Mouse (Mus musculus) cerebellum, postnatal 14 days (tissue): ENCODE results near the gene Usp32.
A peak's percentile ranks its signal among the peaks of the same experiment; 100 is the strongest.
"Not testable (repeated sequence)": the region's sequence is repeated elsewhere in the genome, so short reads cannot be mapped to it uniquely, and the experiment has no call there.

Experiments
- DNase-seq, 2 experiments: peaks; one replicate each; pipeline ENCODE4 v3.0.0; 2021; ENCODE audit warnings: mixed read lengths in 2 of 2

The Usp32 gene

GRCm38 (mm10) chr11:85139581-85140540, at the start of gene Usp32:
Usp32 (minus strand) TSS chr11:85140161.
- peak; percentile 96 to 98 for DNase-seq

GRCm38 (mm10) chr11:85189110-85189509, 49.1 kb upstream of the Usp32 start:
- no peak for DNase-seq

DNA sequence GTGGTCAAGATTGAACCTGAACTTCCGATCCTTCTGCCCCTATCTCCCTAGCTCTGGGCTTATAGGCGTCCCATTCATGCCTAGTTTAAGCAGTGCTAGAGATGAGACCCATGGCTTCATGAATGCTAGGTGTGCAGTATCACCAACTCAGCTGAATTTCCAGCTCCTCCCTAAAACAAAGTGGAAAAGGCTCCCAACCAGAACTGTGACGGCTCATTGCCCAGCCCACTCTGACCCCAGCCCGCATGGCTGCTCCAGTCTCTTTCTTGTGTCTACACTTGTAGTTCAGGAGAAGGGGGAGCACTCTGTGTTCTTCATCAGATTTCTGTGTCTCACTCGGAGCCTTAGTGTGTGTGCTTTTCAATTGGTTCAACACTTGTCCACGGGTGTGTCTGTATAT, 44.9 kb upstream of the Usp32 start:
- DNase-seq: no peak

GRCm38 (mm10) chr11:85184082-85184481, 44.1 kb upstream of the Usp32 start:
- peak; percentile 59 to 78 for DNase-seq

GRCm38 (mm10) chr11:85183284-85183779, 43.4 kb upstream of the Usp32 start:
- peak; percentile 33 to 67 for DNase-seq

GRCm38 (mm10) chr11:85182617-85183283, 42.8 kb upstream of the Usp32 start:
- peak; percentile 84 to 89 for DNase-seq

GRCm38 (mm10) chr11:85178413-85178812, 38.5 kb upstream of the Usp32 start:
- DNase-seq: no peak

- DNase-seq: no peak
Measured at GRCm38 (mm10) chr11:85177761-85178160, 37.8 kb upstream of the Usp32 start.

- DNase-seq: no peak
Measured at GRCm38 (mm10) chr11:85175941-85176340, 36.0 kb upstream of the Usp32 start.

DNA sequence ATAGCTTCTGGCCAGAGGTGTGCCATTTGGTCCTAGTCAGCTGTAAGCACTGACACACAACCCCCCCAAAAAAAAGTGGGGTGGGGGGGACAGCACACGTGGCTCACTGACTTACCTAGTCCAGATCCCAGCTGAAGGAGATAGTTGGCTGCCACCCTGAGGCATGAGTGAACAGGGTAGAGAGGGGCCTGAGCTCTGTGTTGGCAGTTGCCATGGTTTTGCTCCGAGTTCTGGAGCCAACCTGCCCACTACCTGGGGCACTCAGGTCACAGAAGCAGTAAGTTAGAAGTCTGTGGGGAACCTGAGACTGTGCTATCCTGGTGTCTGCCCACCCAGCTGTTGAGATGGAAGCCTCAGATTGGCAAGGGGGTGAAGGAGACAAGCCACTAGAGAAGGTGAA, 30.9 kb upstream of the Usp32 start:
- DNase-seq: no peak

GRCm38 (mm10) chr11:85170058-85170740, 30.2 kb upstream of the Usp32 start, which contains the start of gene 1700125H20Rik:
1700125H20Rik (plus strand) TSS chr11:85170404.
- DNase-seq: peak; percentile 93 to 98

DNA sequence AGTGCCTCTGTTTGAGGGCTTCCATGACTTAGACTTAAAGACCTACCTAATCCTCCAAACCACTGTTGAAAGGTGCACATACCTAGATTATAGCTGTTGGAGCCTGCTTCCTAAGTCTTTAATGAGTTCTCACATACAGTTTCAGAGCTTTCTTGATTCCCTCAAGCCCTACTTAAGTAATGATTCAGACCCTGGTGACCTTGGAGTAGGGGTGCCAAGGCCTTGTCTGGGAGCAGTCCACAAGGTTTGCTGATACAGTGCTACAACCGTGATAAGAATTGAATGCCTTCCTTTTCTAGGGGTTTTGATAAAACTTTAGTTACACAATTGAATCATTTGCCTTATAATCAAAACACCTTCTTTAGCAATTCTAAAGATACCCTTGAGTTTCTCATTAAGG, 27.5 kb upstream of the Usp32 start:
- DNase-seq: no peak

DNA sequence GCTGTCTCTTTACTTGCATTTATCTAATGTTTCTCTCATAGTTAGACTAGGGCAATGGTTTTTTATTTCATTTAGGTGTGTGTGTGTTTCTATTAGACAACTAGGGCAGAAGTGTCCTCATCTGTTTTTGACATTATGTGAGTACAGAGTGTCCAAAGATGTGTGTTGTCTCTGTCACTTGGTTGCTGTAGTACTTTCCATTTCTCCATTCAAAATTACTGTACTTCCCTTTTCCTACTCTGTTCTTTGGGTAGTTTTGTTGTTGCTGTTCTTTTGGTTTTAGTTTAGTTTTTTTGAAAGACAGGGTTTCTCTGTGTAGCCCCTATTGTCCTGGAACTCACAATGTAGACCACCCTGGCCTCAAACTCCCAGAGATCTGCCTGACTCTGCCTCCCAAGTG, 24.4 kb upstream of the Usp32 start:
- no peak for DNase-seq

GRCm38 (mm10) chr11:85163014-85163413, 23.1 kb upstream of the Usp32 start:
- not testable (repeated sequence) for DNase-seq

- DNase-seq: no peak
Measured at GRCm38 (mm10) chr11:85157301-85157700, 17.3 kb upstream of the Usp32 start.

DNA sequence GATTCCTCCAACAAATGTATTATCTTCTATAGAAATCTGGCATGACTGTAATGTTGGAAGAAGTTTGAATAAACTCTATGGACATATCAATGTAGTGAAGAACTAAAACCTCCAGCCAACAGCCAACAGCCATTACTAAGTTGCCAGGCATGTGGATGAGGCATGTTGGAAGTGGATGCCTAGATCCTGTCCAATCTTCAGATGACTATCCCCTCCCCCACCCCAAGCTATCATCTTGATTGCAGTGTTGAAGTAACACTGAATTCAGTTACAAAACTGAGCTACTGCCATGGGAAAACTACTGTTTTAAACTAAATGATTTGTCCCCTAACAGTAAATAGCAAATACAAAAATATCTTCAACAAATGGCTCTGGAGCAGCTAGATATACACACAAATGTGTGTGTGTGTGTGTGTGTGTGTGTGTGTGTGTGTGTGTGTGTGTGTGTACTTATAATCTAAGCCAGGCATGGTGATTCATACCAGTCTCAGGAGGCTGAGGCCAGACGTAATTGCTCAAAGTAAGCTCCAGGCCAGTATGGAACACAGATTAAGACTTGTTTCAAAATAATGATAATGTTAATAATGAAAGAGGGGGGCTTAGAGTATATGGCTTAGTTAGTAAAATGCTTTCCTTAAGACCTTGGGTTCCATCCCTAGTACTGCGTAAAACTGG, 12.4 kb upstream of the Usp32 start:
- no peak for DNase-seq

DNA sequence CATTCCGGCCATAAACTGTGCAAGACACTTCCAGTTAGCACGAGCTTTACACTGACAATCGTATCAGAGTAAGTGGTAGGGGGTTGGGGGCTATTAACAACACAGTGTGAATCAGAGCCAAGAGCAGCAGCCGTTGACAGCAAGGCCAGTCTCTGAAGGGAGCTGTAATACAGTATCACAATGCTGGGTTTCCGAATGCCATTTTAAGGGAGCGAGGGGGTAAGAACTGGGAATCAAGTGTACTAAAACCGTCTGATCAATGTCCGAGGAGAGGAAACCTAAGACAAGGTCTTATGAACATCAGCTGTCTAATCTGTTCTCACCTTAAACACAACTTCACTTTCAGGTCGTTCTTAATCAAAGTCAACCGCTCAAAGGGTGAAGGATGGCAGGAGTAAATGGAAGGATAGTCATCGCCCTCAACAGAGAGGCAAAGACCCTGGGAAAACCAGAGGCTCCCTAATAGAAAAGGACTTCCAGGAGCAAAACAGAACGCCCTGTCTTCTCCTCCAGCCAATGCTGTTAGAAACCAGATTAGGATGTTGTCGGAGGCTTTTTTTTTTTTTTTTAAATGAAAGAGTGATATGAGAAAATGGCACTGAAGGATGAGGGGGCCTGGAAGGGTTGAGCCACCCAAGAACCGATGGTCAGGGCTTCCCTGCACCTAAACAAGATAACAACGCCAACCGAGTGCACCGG, 1.0 kb downstream of the Usp32 start:
- peak; percentile 45 to 55 for DNase-seq

DNA sequence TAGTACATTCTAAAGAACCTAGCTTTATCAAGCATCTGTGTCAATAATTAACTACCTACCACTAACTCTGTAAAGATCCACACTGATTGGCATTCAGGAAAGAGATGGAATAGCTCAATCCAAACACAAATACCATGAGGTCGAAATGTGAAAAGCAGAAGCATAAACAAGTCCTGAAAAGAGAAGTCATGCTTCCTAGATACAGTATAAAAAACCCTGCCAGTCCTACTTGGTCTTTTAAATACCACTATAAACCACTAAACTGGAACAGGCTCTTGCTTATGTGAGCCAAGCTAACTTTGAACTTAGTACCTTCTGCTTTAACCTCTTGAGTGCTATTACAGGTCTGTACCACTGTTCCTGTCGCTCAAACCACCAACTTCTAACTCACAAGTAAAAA, 8.4 kb downstream of the Usp32 start:
- DNase-seq: no peak

GRCm38 (mm10) chr11:85128883-85129282, 11.1 kb downstream of the Usp32 start:
- no peak for DNase-seq

GRCm38 (mm10) chr11:85126257-85127102, 13.5 kb downstream of the Usp32 start:
- no peak for DNase-seq
